Mouse (Mus musculus) layer of hippocampus, adult 9-10 months (tissue): ENCODE measurements around the gene Ggt1.
A peak's percentile ranks its signal among the peaks of the same experiment; 100 is the strongest.
"Not testable (repeated sequence)": the region's sequence is repeated elsewhere in the genome, so short reads cannot be mapped to it uniquely, and the experiment has no call there.

Source experiments
- DNase-seq: peaks from one replicate; pipeline ENCODE4 v3.0.0; 2022; ENCODE audit warnings: low spot score

The Ggt1 gene

GRCm38 (mm10) chr10:75561071-75561654 is at the start of gene Ggt1:
Ggt1 (plus strand) TSS chr10:75561604.
- no peak for DNase-seq

DNA sequence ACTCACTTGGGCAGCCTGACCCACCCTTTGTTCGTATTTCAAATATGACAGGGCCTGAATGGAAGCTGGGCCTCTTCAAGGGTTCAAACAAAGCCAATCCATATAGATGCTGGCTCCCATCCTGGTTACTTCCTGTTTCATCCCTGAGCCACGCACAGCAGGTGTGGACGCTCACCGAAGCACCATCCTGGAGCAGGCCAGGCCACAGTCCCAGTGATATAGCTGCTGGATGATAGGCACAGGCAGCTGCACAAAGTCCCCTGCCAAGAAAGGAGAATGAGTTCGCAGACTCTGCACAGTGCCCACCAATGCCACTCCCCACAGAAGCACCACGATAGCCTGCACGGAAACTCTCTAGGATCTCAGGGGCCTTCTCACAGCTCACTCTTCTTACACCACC is 49.5 kb upstream of the Ggt1 start:
- no peak for DNase-seq

GRCm38 (mm10) chr10:75512796-75513195 is 48.6 kb upstream of the Ggt1 start:
- DNase-seq, result no peak

DNA sequence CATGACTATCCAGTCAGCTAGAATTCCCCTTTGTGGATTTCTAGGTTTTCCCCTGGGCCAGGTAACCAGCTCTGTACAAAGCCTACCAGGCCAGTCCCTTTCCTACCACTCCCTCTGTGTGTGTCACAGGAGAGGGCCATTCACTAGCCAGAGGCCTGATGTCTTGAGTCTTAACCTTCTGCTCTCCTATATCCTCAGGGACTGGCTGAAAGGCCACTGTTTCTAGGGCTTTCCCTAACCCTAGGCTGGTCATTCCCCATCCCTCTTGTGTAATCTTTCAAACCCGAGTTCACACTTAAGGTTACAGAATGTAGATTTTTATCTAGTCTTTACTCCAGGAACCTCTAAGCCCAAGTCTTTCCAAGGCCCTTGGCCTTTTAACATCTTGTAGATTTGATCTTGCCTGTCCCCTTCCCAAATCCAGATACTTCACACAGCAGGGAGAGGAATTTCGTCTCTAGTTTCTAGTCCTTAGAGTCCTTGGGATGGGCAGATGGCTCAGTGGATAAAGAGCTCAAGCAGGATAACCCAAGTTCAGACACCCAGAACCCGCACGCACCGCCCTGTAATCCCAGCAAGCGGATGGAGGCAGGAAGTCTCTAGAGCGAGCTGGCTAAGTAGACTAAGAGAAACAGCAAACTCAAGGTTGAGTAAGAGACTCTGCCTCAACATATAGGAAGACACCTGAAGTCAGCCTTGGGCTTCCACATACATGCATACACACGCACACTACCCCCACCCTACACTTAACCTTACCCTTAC is 47.9 kb upstream of the Ggt1 start:
- DNase-seq, result no peak

DNA sequence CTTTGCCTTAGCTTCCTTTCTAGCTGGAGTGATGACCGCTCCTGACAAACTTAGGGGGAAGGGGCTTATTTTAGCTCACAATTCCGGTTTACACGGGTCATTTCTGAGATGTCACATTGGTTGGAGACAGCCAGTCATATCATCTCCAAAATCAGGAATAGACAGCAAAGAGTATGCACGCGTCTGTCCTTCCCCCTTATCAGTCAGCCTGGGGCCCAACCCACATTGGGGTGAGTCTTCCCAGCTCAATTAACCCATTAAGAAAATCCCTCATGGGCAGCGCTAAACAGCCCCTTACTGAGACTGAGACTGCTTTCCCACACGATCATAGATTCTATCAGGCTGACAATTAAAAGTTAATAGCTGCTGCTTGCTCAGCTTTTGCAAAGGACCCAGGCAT is 47.0 kb upstream of the Ggt1 start:
- no peak for DNase-seq

- DNase-seq, result no peak
Measured at GRCm38 (mm10) chr10:75515216-75516037, 46.0 kb upstream of the Ggt1 start.

GRCm38 (mm10) chr10:75516038-75516723 is 45.2 kb upstream of the Ggt1 start:
- no peak for DNase-seq

DNA sequence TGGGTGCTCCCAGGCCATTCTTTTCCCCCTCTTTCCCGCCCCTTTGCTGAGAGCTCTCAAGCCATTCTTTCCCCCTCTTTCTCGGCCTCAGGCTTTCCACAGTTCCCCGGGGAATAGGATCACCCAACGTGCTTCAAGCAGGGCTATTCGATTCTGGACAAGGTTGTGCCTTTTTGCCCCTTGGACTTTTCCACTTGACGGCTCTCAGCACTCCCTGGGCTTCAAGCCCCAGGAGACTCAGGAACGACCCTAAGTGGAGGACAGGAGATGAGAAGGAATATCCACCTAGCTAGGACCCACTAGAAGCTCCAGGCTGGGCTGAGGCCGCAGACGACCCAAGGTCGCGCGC is 44.7 kb upstream of the Ggt1 start:
- no peak for DNase-seq

GRCm38 (mm10) chr10:75517073-75517757 is 44.2 kb upstream of the Ggt1 start, which contains the start of gene Snrpd3:
Snrpd3 (plus strand) TSS chr10:75517551.
- peak; percentile 66 for DNase-seq

GRCm38 (mm10) chr10:75517758-75518143 is 43.7 kb upstream of the Ggt1 start, which contains the start of gene Gucd1:
Gucd1 (minus strand) TSS chr10:75517972.
- peak; percentile 98 for DNase-seq

GRCm38 (mm10) chr10:75520581-75520980 is 40.8 kb upstream of the Ggt1 start:
- DNase-seq, result no peak

DNA sequence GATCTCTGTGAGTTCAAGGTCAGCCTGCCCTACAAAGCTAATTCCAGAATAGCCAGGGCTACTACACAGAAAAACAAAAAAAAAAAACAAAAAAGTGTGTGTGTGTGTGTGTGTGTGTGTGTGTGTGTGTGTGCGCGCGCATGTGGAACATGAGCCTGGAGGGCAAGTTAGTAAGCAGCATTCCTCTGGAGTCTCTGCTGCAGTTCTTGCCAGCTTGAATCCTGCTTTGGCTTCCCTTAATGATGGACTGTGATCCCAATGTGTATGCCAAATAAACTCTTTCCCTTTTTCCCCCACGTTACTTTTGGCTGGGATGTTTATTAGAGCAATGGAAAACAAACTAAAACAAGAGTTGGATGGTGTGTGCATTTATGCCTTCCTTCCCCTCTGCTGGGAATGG is 39.8 kb upstream of the Ggt1 start:
- no peak for DNase-seq

GRCm38 (mm10) chr10:75525450-75525849 is 36.0 kb upstream of the Ggt1 start:
- DNase-seq, result not testable (repeated sequence)

DNA sequence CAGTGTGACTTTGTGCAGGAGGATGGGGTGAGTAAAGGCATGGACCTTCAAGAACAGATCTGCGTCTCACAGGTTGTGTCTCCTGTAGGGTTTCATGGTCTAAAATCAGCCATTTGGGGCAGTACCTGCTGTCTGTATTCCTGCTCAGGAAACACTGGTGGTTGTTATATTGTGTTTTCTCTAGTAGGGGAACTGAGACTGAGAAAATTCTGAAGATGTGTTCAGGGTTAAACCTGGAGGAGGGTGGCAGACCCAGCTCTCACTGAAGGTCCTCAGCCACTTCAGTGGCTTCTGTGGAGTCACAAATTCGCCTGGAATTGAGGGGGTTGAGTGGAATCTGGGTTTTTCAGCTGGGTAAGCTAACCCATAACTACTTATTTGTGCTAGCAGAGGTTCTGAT is 31.1 kb upstream of the Ggt1 start:
- DNase-seq, result no peak

- DNase-seq, result no peak
Measured at GRCm38 (mm10) chr10:75531532-75532090, 29.8 kb upstream of the Ggt1 start.

GRCm38 (mm10) chr10:75534216-75534615 is 27.2 kb upstream of the Ggt1 start:
- no peak for DNase-seq

GRCm38 (mm10) chr10:75534934-75535333 is 26.5 kb upstream of the Ggt1 start:
- DNase-seq, result no peak

DNA sequence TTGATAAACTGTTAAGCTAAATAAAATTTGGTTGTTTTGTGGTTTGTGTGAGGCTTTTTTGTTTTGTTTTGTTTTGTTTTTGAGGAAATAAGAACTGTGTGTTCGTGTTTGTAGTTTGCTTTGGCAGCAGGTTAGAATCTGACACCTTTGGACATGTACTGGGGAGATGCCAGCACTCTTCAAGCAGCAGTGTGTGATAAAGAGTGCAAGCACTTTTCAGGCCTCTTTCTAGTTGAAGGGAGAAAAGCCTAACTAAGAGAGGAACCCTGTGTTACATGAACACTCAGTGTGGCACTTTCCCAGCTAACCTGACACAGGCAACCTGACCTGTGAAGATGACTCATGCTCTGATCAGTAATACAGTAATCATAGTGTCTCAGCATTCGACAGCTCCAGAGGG is 26.0 kb upstream of the Ggt1 start:
- DNase-seq, result no peak

- DNase-seq, result no peak
Measured at GRCm38 (mm10) chr10:75536123-75536522, 25.3 kb upstream of the Ggt1 start.

DNA sequence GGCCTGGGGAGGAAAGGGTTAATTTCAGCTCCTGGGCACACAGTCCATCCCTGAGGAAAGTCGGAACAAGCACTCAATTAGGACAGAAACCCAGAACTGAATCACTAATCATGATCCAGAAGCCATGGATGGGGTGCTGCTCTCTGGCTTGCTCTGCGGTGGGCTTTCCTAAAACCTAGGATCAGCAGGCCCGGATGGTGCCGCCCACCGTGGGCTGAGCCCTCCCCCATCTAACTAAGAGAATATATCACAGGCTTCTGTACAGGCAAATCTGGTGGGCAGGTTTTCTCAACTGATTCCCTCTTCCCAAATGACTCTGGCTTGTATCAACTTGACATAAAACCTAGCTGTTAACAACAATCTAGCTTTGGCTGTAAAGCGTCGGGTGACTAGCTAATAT is 13.5 kb upstream of the Ggt1 start:
- DNase-seq, result no peak

GRCm38 (mm10) chr10:75548486-75548885 is 12.9 kb upstream of the Ggt1 start:
- no peak for DNase-seq
